Mouse (Mus musculus): ENCODE measurements at regions not wholly inside any gene's neighbourhood (a gene's known extent, or its start where the extent isn't known, plus 50 kb on each side); places are given as distances from the start of the nearest gene placed in this dataset.
A peak's percentile ranks its signal among the peaks of the same experiment; 100 is the strongest.

- H3K4me1 ChIP-seq (replicated peaks; ENCODE audit: control insufficient read depth, insufficient read depth, low read length) = peaks cover 4% of the 10 kb centered on the region; the same call in 1 of the 2 replicates
- H3K27me3 ChIP-seq (ENCODE audit: control insufficient read depth, insufficient read depth, low read length) = no peaks in the 10 kb centered on the region
- ATAC-seq (replicated peaks; ENCODE audit: low FRiP score) = no peak
- no peaks in the 10 kb centered on the region for H3K36me3 ChIP-seq (ENCODE audit: control insufficient read depth, insufficient read depth, low read length)
- no peak overlapping the region for H3K4me3 ChIP-seq (ENCODE audit: low read depth, low read length)
- H3K9ac ChIP-seq (ENCODE audit: low read length) = no peak overlapping the region
- H3K4me2 ChIP-seq (ENCODE audit: low read depth, low read length, severe bottlenecking) = no peak overlapping the region
- H3K27ac ChIP-seq (ENCODE audit: low read depth, low read length) = no peak overlapping the region
- WGBS = 80% methylated on average over 3 of the region's 3 CpGs
- no peaks in the 10 kb centered on the region for H3K9me3 ChIP-seq (ENCODE audit: control insufficient read depth, low read length)
- DNase-seq (ENCODE audit: low spot score) = no peak
Measured at GRCm38 (mm10) chr3:50999745-51000144, 224.5 kb upstream of the Noct start.

- DNase-seq (ENCODE audit: low spot score) (no peak), ATAC-seq (replicated peaks; ENCODE audit: low FRiP score) (no peak)
- Histone ChIP-seq H3K9ac (ENCODE audit: low read length) (no peak overlapping the region), H3K4me3 (ENCODE audit: low read depth, low read length) (no peak overlapping the region), H3K4me1 (replicated peaks; ENCODE audit: control insufficient read depth, insufficient read depth, low read length) (peaks cover 4% of the 10 kb centered on the region; the same call in 1 of the 2 replicates), H3K36me3 (ENCODE audit: control insufficient read depth, insufficient read depth, low read length) (no peaks in the 10 kb centered on the region), H3K27me3 (ENCODE audit: control insufficient read depth, insufficient read depth, low read length) (no peaks in the 10 kb centered on the region), H3K4me2 (ENCODE audit: low read depth, low read length, severe bottlenecking) (no peak overlapping the region), H3K27ac (ENCODE audit: low read depth, low read length) (no peak overlapping the region), H3K9me3 (ENCODE audit: control insufficient read depth, low read length) (no peaks in the 10 kb centered on the region)
- WGBS = 92% methylated on average over 7 of the region's 7 CpGs
Measured at GRCm38 (mm10) chr3:51000938-51001337, 223.3 kb upstream of the Noct start.

GRCm38 (mm10) chr3:51002662-51003061, 221.6 kb upstream of the Noct start:
- Histone ChIP-seq H3K27ac (ENCODE audit: low read depth, low read length) (no peak overlapping the region), H3K36me3 (ENCODE audit: control insufficient read depth, insufficient read depth, low read length) (no peaks in the 10 kb centered on the region), H3K9me3 (ENCODE audit: control insufficient read depth, low read length) (no peaks in the 10 kb centered on the region), H3K4me3 (ENCODE audit: low read depth, low read length) (no peak overlapping the region), H3K4me1 (replicated peaks; ENCODE audit: control insufficient read depth, insufficient read depth, low read length) (peaks cover 4% of the 10 kb centered on the region; the same call in 1 of the 2 replicates), H3K4me2 (ENCODE audit: low read depth, low read length, severe bottlenecking) (no peak overlapping the region), H3K27me3 (ENCODE audit: control insufficient read depth, insufficient read depth, low read length) (no peaks in the 10 kb centered on the region), H3K9ac (ENCODE audit: low read length) (no peak overlapping the region)
- WGBS = 36% methylated on average over 6 of the region's 6 CpGs
- DNase-seq (ENCODE audit: low spot score) = no peak
- peak; percentile 65; the same call in 1 of the 2 replicates for ATAC-seq (replicated peaks; ENCODE audit: low FRiP score)

GRCm38 (mm10) chr3:51003506-51004170, 220.6 kb upstream of the Noct start:
- no peak overlapping the region for H3K4me3 ChIP-seq (ENCODE audit: low read depth, low read length)
- DNase-seq (ENCODE audit: low spot score) (no peak), ATAC-seq (replicated peaks; ENCODE audit: low FRiP score) (0 out of 2 replicates have a peak, but pooled peaks have one; percentile 30)
- 70% methylated on average over 8 of the region's 8 CpGs for WGBS
- H3K9me3 ChIP-seq (ENCODE audit: control insufficient read depth, low read length) = no peaks in the 10 kb centered on the region
- no peak overlapping the region for H3K9ac ChIP-seq (ENCODE audit: low read length)
- H3K4me2 ChIP-seq (ENCODE audit: low read depth, low read length, severe bottlenecking) = no peak overlapping the region
- no peaks in the 10 kb centered on the region for H3K36me3 ChIP-seq (ENCODE audit: control insufficient read depth, insufficient read depth, low read length)
- H3K4me1 ChIP-seq (replicated peaks; ENCODE audit: control insufficient read depth, insufficient read depth, low read length) = peaks cover 4% of the 10 kb centered on the region; the same call in 1 of the 2 replicates
- H3K27ac ChIP-seq (ENCODE audit: low read depth, low read length) = no peak overlapping the region
- no peaks in the 10 kb centered on the region for H3K27me3 ChIP-seq (ENCODE audit: control insufficient read depth, insufficient read depth, low read length)

GRCm38 (mm10) chr3:51004216-51004615, 220.0 kb upstream of the Noct start:
- Histone ChIP-seq H3K9ac (ENCODE audit: low read length) (no peak overlapping the region), H3K27me3 (ENCODE audit: control insufficient read depth, insufficient read depth, low read length) (no peaks in the 10 kb centered on the region), H3K4me1 (replicated peaks; ENCODE audit: control insufficient read depth, insufficient read depth, low read length) (peaks cover 4% of the 10 kb centered on the region; the same call in 1 of the 2 replicates), H3K4me2 (ENCODE audit: low read depth, low read length, severe bottlenecking) (no peak overlapping the region), H3K36me3 (ENCODE audit: control insufficient read depth, insufficient read depth, low read length) (no peaks in the 10 kb centered on the region), H3K4me3 (ENCODE audit: low read depth, low read length) (no peak overlapping the region), H3K9me3 (ENCODE audit: control insufficient read depth, low read length) (no peaks in the 10 kb centered on the region), H3K27ac (ENCODE audit: low read depth, low read length) (no peak overlapping the region)
- DNase-seq (ENCODE audit: low spot score) = no peak
- ATAC-seq (replicated peaks; ENCODE audit: low FRiP score) = no peak
- 81% methylated on average over 1 of the region's 1 CpGs for WGBS

GRCm38 (mm10) chr3:51009098-51009497, 215.1 kb upstream of the Noct start:
- H3K4me1 ChIP-seq (replicated peaks; ENCODE audit: control insufficient read depth, insufficient read depth, low read length) = no peaks in the 10 kb centered on the region
- no peak overlapping the region for H3K4me3 ChIP-seq (ENCODE audit: low read depth, low read length)
- no peaks in the 10 kb centered on the region for H3K36me3 ChIP-seq (ENCODE audit: control insufficient read depth, insufficient read depth, low read length)
- no peak overlapping the region for H3K27ac ChIP-seq (ENCODE audit: low read depth, low read length)
- no peak overlapping the region for H3K9ac ChIP-seq (ENCODE audit: low read length)
- H3K4me2 ChIP-seq (ENCODE audit: low read depth, low read length, severe bottlenecking) = no peak overlapping the region
- H3K27me3 ChIP-seq (ENCODE audit: control insufficient read depth, insufficient read depth, low read length) = no peaks in the 10 kb centered on the region
- 82% methylated on average over 5 of the region's 5 CpGs for WGBS
- ATAC-seq (replicated peaks; ENCODE audit: low FRiP score) (no peak), DNase-seq (ENCODE audit: low spot score) (no peak)
- H3K9me3 ChIP-seq (ENCODE audit: control insufficient read depth, low read length) = no peaks in the 10 kb centered on the region

GRCm38 (mm10) chr3:51019650-51020346, 204.4 kb upstream of the Noct start:
- no peaks in the 10 kb centered on the region; the same call in 1 of the 2 replicates for H3K4me1 ChIP-seq (replicated peaks; ENCODE audit: control insufficient read depth, insufficient read depth, low read length)
- no peak for DNase-seq (ENCODE audit: low spot score)
- H3K9me3 ChIP-seq (ENCODE audit: control insufficient read depth, low read length) = no peaks in the 10 kb centered on the region
- no peaks in the 10 kb centered on the region for H3K36me3 ChIP-seq (ENCODE audit: control insufficient read depth, insufficient read depth, low read length)
- WGBS = 77% methylated on average over 10 of the region's 10 CpGs
- no peak overlapping the region for H3K27ac ChIP-seq (ENCODE audit: low read depth, low read length)
- no peak overlapping the region for H3K4me2 ChIP-seq (ENCODE audit: low read depth, low read length, severe bottlenecking)
- H3K27me3 ChIP-seq (ENCODE audit: control insufficient read depth, insufficient read depth, low read length) = no peaks in the 10 kb centered on the region
- H3K4me3 ChIP-seq (ENCODE audit: low read depth, low read length) = no peak overlapping the region
- ATAC-seq (replicated peaks; ENCODE audit: low FRiP score) = no peak
- no peak overlapping the region for H3K9ac ChIP-seq (ENCODE audit: low read length)

GRCm38 (mm10) chr3:51024655-51025054, 199.6 kb upstream of the Noct start:
- Histone ChIP-seq H3K36me3 (ENCODE audit: control insufficient read depth, insufficient read depth, low read length) (no peaks in the 10 kb centered on the region), H3K27me3 (ENCODE audit: control insufficient read depth, insufficient read depth, low read length) (no peaks in the 10 kb centered on the region), H3K27ac (ENCODE audit: low read depth, low read length) (no peak overlapping the region), H3K4me1 (replicated peaks; ENCODE audit: control insufficient read depth, insufficient read depth, low read length) (no peaks in the 10 kb centered on the region; the same call in 1 of the 2 replicates), H3K9me3 (ENCODE audit: control insufficient read depth, low read length) (no peaks in the 10 kb centered on the region), H3K9ac (ENCODE audit: low read length) (no peak overlapping the region), H3K4me2 (ENCODE audit: low read depth, low read length, severe bottlenecking) (no peak overlapping the region), H3K4me3 (ENCODE audit: low read depth, low read length) (no peak overlapping the region)
- 6% methylated on average over 6 of the region's 6 CpGs for WGBS
- ATAC-seq (replicated peaks; ENCODE audit: low FRiP score) = no peak
- no peak for DNase-seq (ENCODE audit: low spot score)
